Mouse (Mus musculus) midbrain, postnatal 0 days (tissue): ENCODE measurements around the gene Ap2b1. TPM values are rescaled to one million over a fixed set of nuclear protein-coding genes. Genes with fewer than 3 reads are reported as not detected.

Experiments used
- ATAC-seq: fragments of 200-750 bp; cut with Nextera tagmentation; 2 replicates; pipeline ENCODE4 v1.8.0; 2017; ENCODE audit warnings: moderate number of reproducible peaks, mild to moderate bottlenecking, moderate TSS enrichment, moderate library complexity; ENCODE audit not compliant: low FRiP score
- DNase-seq: peaks from one replicate; pipeline ENCODE4 v3.0.0-alpha.2; 2015; ENCODE audit warnings: low spot score
- H3K27ac ChIP-seq: fragments of 300-500 bp; sonication (generic); 2 replicates; pipeline ENCODE4 v1.5.1; 2014; ENCODE audit warnings: low read depth, mild to moderate bottlenecking, low read length, mixed read lengths
- H3K27me3 ChIP-seq: fragments of 300-500 bp; sonication (generic); 2 replicates; pipeline ENCODE4 v1.6.1; 2014; ENCODE audit warnings: low read length, control low read depth, mixed read lengths; ENCODE audit not compliant: insufficient read depth
- H3K36me3 ChIP-seq: fragments of 300-500 bp; sonication (generic); 2 replicates; pipeline ENCODE4 v1.6.1; 2014; ENCODE audit warnings: low read length, control low read depth, mixed read lengths; ENCODE audit not compliant: insufficient read depth
- H3K4me1 ChIP-seq: fragments of 300-500 bp; sonication (generic); 2 replicates; pipeline ENCODE4 v1.6.1; 2014; ENCODE audit warnings: mild to moderate bottlenecking, control low read depth, antibody characterized with exemption, low read length, mixed read lengths; ENCODE audit not compliant: insufficient read depth
- H3K4me2 ChIP-seq: fragments of 300-500 bp; sonication (generic); 2 replicates; pipeline ENCODE4 v1.6.1; 2014; ENCODE audit warnings: low read depth, mild to moderate bottlenecking, low read length, mixed read lengths; ENCODE audit not compliant: poor library complexity, severe bottlenecking
- H3K4me3 ChIP-seq: fragments of 300-500 bp; sonication (generic); 2 replicates; pipeline ENCODE4 v1.5.1; 2014; ENCODE audit warnings: low read depth, mild to moderate bottlenecking, low read length, moderate library complexity
- H3K9ac ChIP-seq: fragments of 300-500 bp; sonication (generic); replicated peaks from 2 replicates; pipeline ENCODE4 v1.6.1; 2014; ENCODE audit warnings: mild to moderate bottlenecking, low read length, moderate library complexity, mixed read lengths; ENCODE audit not compliant: poor library complexity, severe bottlenecking
- H3K9me3 ChIP-seq: fragments of 300-500 bp; sonication (generic); 2 replicates; pipeline ENCODE4 v1.6.1; 2016; ENCODE audit warnings: low read length, control low read depth
- CTCF ChIP-seq: IDR thresholded peaks from 2 replicates; pipeline ENCODE4 v1.5.1; 2016; ENCODE audit warnings: antibody characterized with exemption, mild to moderate bottlenecking
- WGBS: fragments of 180-500 bp; shearing (Covaris S2); extraction: QIAGEN DNeasy Blood & Tissue Kit; methylation state at CpG from one replicate; pipeline ENCODE4 v1.1.7; 2014; 5-methylcytosine and 5-hydroxymethylcytosine counted together
- polyA plus RNA-seq: library from polyadenylated mRNA; unstranded; fragments of >200 nt; fragmentation: Nextera tagmentation; extraction: Ambion mirVana; gene quantifications from 2 replicates; pipeline ENCODE4 v1.2.1, GENCODE M21; 2015
- total RNA-seq: library from RNA; depleted of rRNA; stranded (reverse); fragments of >200 nt; gene quantifications from 2 replicates; pipeline ENCODE4 v1.2.3, GENCODE M21; 2014

Ap2b1 gene
- total and polyA plus RNA-seq, 2 experiments from 2014 or later: 110 to 232 TPM

DNA sequence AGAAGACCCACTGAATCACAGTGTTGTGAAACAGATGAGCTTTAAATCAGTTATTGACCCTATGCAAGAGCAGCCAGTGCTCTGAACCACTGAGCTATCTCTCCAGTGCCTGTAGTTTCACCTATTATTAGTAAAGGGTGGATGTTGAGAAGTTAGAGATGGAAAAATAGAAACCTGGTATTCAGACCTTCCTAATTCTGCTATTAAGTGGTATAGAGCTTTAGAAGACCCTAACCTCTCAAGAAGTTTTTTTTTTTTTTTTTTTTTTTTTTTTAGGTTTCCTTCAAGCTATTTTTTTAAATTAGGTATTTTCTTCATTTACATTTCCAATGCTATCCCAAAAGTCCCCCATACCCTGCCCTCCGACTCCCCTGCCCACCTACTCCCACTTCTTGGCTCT lies 5.6 kb upstream of the Ap2b1 start:
- no peak for TF ChIP-seq CTCF
- WGBS: 89% methylated on average over 1 of the region's 1 CpGs
- Histone ChIP-seq H3K27me3 (no peaks in the 10 kb centered on the region), H3K9me3 (no peaks in the 10 kb centered on the region), H3K9ac (peak overlapping the region; percentile 39; the same call in 1 of the 2 replicates), H3K4me2 (peak overlapping the region; percentile 59), H3K27ac (no peak overlapping the region), H3K4me3 (peak overlapping the region; percentile 59), H3K4me1 (peaks cover 17% of the 10 kb centered on the region), H3K36me3 (peaks cover 4% of the 10 kb centered on the region; the same call in 1 of the 2 replicates)
- no peak for ATAC-seq
- no peak for DNase-seq

DNA sequence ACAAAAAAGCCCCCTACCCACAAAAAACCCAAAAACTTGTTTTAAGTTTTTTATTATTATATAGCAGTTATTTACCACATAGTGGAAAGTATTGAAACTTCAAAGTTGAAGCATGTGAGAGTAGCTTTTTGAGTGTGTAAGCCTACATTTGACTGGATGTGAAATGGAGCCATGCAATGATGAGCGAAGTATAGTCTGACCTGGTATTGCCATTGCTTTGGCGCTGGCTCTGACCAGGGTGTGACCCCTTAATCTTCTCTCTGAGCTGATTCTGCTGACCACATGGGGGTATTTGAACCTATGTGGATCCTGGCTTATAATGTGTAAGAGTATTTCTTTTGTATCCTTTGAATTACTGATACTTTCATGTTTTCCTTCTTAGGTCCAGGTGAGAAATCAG lies 4.7 kb upstream of the Ap2b1 start:
- H3K4me3 ChIP-seq: no peak overlapping the region
- H3K36me3 ChIP-seq: peaks cover 4% of the 10 kb centered on the region; the same call in 1 of the 2 replicates
- WGBS: 81% methylated on average over 2 of the region's 2 CpGs
- no peaks in the 10 kb centered on the region for H3K9me3 ChIP-seq
- no peak overlapping the region for H3K9ac ChIP-seq
- H3K27me3 ChIP-seq: no peaks in the 10 kb centered on the region
- H3K4me1 ChIP-seq: peaks cover 18% of the 10 kb centered on the region
- ATAC-seq (no peak), DNase-seq (no peak)
- H3K4me2 ChIP-seq: no peak overlapping the region
- no peak overlapping the region for H3K27ac ChIP-seq
- TF ChIP-seq CTCF: no peak

DNA sequence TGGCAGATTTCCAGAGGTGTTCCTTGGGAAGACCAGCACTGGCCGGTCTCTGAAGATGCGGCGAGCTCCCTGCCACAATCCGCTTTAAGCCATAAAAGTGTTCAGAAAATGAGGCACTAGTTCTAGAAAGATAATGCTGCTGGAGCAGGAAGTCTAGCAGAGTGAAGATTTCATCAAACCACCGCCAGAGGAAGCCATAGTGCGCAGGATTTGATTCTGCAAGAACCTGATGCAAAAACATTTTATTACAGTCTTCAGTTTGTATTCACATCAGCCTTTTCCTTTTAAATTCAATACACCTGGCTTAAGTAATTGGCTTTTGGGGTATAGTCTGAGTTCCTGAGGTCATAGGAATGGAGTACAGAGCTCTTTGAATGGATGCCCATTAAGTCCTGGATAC lies 1.0 kb upstream of the Ap2b1 start:
- H3K9ac ChIP-seq: peak overlapping the region; percentile 75; the same call in 1 of the 2 replicates
- no peak for TF ChIP-seq CTCF
- H3K36me3 ChIP-seq: peaks cover 4% of the 10 kb centered on the region; the same call in 1 of the 2 replicates
- peak overlapping the region; percentile 60 for H3K4me3 ChIP-seq
- no peaks in the 10 kb centered on the region for H3K27me3 ChIP-seq
- DNase-seq (no peak), ATAC-seq (no peak)
- H3K4me2 ChIP-seq: peak overlapping the region; percentile 72
- WGBS: 76% methylated on average over 6 of the region's 6 CpGs
- no peak overlapping the region for H3K27ac ChIP-seq
- no peaks in the 10 kb centered on the region for H3K9me3 ChIP-seq
- peaks cover 16% of the 10 kb centered on the region for H3K4me1 ChIP-seq

DNA sequence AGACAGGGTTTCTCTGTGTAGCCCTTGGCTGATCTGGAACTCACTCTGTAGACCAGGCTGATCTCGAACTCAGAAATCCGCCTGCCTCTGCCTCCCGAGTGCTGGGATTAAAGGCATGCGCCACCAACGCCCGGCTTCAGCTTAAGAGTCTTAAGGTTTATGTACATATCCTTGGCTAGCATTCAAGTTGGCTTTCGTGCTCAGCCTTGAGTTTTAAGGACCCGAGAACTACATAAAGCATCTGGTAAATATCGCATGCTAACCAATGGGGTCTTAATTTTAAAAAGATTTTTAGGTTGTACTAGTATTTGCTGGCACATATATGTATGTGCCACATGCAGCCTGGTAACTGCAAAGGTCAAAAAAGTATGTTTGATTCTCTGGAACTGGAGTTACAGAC lies 900 bp downstream of the Ap2b1 start:
- Histone ChIP-seq H3K9me3 (no peaks in the 10 kb centered on the region), H3K27me3 (no peaks in the 10 kb centered on the region), H3K36me3 (peaks cover 4% of the 10 kb centered on the region; the same call in 1 of the 2 replicates), H3K4me1 (peaks cover 19% of the 10 kb centered on the region), H3K4me2 (no peak overlapping the region), H3K27ac (no peak overlapping the region), H3K9ac (no peak overlapping the region), H3K4me3 (no peak overlapping the region)
- ATAC-seq: no peak
- 92% methylated on average over 9 of the region's 9 CpGs for WGBS
- no peak for DNase-seq
- TF ChIP-seq CTCF: no peak

DNA sequence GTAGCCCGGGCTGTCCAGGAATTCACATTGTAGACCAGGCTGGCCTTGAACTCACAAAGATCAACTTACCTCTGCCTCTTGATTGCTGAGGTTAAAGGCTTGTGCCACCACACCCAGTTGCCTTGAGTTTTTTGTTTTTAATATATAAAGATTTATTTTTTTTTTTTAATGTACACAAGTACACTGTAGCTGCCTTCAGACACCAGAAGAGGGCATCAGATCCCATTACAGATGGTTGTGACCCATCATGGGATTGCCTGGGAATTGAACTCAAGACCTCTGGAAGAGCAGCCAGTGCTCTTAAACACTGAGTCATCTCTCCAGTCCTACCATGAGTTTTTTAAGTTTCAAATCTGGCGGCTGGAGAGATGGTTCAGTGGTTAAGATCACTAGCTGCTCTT lies 2.6 kb downstream of the Ap2b1 start:
- 56% methylated on average over 2 of the region's 2 CpGs for WGBS
- Histone ChIP-seq H3K36me3 (no peaks in the 10 kb centered on the region; the same call in 1 of the 2 replicates), H3K4me1 (peaks cover 20% of the 10 kb centered on the region), H3K27me3 (no peaks in the 10 kb centered on the region), H3K4me2 (no peak overlapping the region), H3K9me3 (no peaks in the 10 kb centered on the region), H3K4me3 (no peak overlapping the region), H3K27ac (no peak overlapping the region), H3K9ac (no peak overlapping the region)
- TF ChIP-seq CTCF: peak; percentile 21; the same call in 1 of the 2 replicates
- ATAC-seq (no peak), DNase-seq (no peak)

DNA sequence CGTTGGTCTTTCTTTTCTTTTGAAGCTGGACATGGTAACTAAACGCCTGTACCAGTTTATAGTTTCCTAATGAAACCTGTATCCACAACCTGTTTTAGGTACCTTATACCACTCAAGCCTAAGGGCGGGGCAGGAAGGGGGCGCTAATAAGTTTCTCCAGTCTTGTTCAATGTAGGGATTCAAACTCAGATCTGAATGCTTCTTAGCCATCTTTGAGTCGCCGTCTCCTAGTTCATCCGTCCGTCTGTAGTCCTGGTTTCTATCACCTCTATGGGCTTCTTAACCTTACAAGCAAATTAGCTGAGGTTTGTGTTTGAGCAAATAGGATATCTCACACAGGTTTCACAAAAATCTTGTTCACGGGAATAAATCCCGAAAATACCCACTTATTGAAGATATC lies 3.3 kb downstream of the Ap2b1 start:
- no peak for DNase-seq
- ATAC-seq: no peak
- H3K9ac ChIP-seq: peak overlapping the region; percentile 51; the same call in 1 of the 2 replicates
- peak overlapping the region; percentile 95 for H3K27ac ChIP-seq
- H3K4me1 ChIP-seq: peaks cover 19% of the 10 kb centered on the region
- H3K27me3 ChIP-seq: no peaks in the 10 kb centered on the region
- TF ChIP-seq CTCF: peak; percentile 28; the same call in 1 of the 2 replicates
- peak overlapping the region; percentile 81 for H3K4me3 ChIP-seq
- peak overlapping the region; percentile 57 for H3K4me2 ChIP-seq
- H3K36me3 ChIP-seq: no peaks in the 10 kb centered on the region
- WGBS: 13% methylated on average over 10 of the region's 10 CpGs
- no peaks in the 10 kb centered on the region for H3K9me3 ChIP-seq
